Mouse (Mus musculus): Measurements from ENCODE around the gene Tmsb10. TPM values are rescaled to one million over a fixed set of nuclear protein-coding genes. Genes with fewer than 3 reads are reported as not detected.

Gene Tmsb10
- polyA plus RNA-seq, 1 experiment from 2014 or later: 5,654 TPM

- Histone ChIP-seq H3K36me3 (ENCODE audit: control insufficient read depth, insufficient read depth, low read length) (no peaks in the 10 kb centered on the region), H3K27ac (ENCODE audit: low read depth, low read length) (no peak overlapping the region), H3K9ac (replicated peaks; ENCODE audit: low read depth, low read length) (no peak overlapping the region), H3K4me2 (ENCODE audit: low read depth, low read length) (no peak overlapping the region), H3K4me3 (ENCODE audit: low read depth, low read length) (no peak overlapping the region), H3K9me3 (ENCODE audit: control insufficient read depth, low read length) (no peaks in the 10 kb centered on the region), H3K4me1 (ENCODE audit: control insufficient read depth, insufficient read depth, low read length) (no peaks in the 10 kb centered on the region), H3K27me3 (ENCODE audit: control insufficient read depth, insufficient read depth, low read length) (no peaks in the 10 kb centered on the region)
- 71% methylated on average over 6 of the region's 6 CpGs for WGBS
- no peak for ATAC-seq (ENCODE audit: low read depth)
These were observed 23.3 kb upstream of the Tmsb10 start for GRCm38 (mm10) chr6:72981851-72982250.

GRCm38 (mm10) chr6:72981124-72981651 is 22.6 kb upstream of the Tmsb10 start:
- H3K9me3 ChIP-seq (ENCODE audit: control insufficient read depth, low read length): no peaks in the 10 kb centered on the region
- H3K36me3 ChIP-seq (ENCODE audit: control insufficient read depth, insufficient read depth, low read length): no peaks in the 10 kb centered on the region
- 49% methylated on average over 9 of the region's 9 CpGs for WGBS
- H3K4me3 ChIP-seq (ENCODE audit: low read depth, low read length): no peak overlapping the region
- no peak overlapping the region for H3K9ac ChIP-seq (replicated peaks; ENCODE audit: low read depth, low read length)
- no peak overlapping the region for H3K4me2 ChIP-seq (ENCODE audit: low read depth, low read length)
- no peaks in the 10 kb centered on the region for H3K27me3 ChIP-seq (ENCODE audit: control insufficient read depth, insufficient read depth, low read length)
- no peak overlapping the region for H3K27ac ChIP-seq (ENCODE audit: low read depth, low read length)
- no peak for ATAC-seq (ENCODE audit: low read depth)
- no peaks in the 10 kb centered on the region for H3K4me1 ChIP-seq (ENCODE audit: control insufficient read depth, insufficient read depth, low read length)

GRCm38 (mm10) chr6:72976866-72977265 is 18.3 kb upstream of the Tmsb10 start:
- 92% methylated on average over 2 of the region's 2 CpGs for WGBS
- Histone ChIP-seq H3K36me3 (ENCODE audit: control insufficient read depth, insufficient read depth, low read length) (no peaks in the 10 kb centered on the region), H3K9ac (replicated peaks; ENCODE audit: low read depth, low read length) (no peak overlapping the region), H3K4me2 (ENCODE audit: low read depth, low read length) (no peak overlapping the region), H3K27ac (ENCODE audit: low read depth, low read length) (no peak overlapping the region), H3K4me1 (ENCODE audit: control insufficient read depth, insufficient read depth, low read length) (no peaks in the 10 kb centered on the region), H3K4me3 (ENCODE audit: low read depth, low read length) (no peak overlapping the region), H3K27me3 (ENCODE audit: control insufficient read depth, insufficient read depth, low read length) (no peaks in the 10 kb centered on the region), H3K9me3 (ENCODE audit: control insufficient read depth, low read length) (no peaks in the 10 kb centered on the region)
- no peak for ATAC-seq (ENCODE audit: low read depth)

- Histone ChIP-seq H3K27ac (ENCODE audit: low read depth, low read length) (no peak overlapping the region), H3K4me3 (ENCODE audit: low read depth, low read length) (no peak overlapping the region), H3K9ac (replicated peaks; ENCODE audit: low read depth, low read length) (no peak overlapping the region), H3K4me2 (ENCODE audit: low read depth, low read length) (no peak overlapping the region), H3K27me3 (ENCODE audit: control insufficient read depth, insufficient read depth, low read length) (no peaks in the 10 kb centered on the region), H3K4me1 (ENCODE audit: control insufficient read depth, insufficient read depth, low read length) (no peaks in the 10 kb centered on the region), H3K9me3 (ENCODE audit: control insufficient read depth, low read length) (no peaks in the 10 kb centered on the region), H3K36me3 (ENCODE audit: control insufficient read depth, insufficient read depth, low read length) (no peaks in the 10 kb centered on the region)
- whole genome bisulfite sequencing: 68% methylated on average over 3 of the region's 3 CpGs
- no peak for ATAC-seq (ENCODE audit: low read depth)
These were observed 12.5 kb upstream of the Tmsb10 start for GRCm38 (mm10) chr6:72971074-72971473.

GRCm38 (mm10) chr6:72969787-72970186 is 11.2 kb upstream of the Tmsb10 start:
- Histone ChIP-seq H3K4me2 (ENCODE audit: low read depth, low read length) (no peak overlapping the region), H3K27me3 (ENCODE audit: control insufficient read depth, insufficient read depth, low read length) (no peaks in the 10 kb centered on the region), H3K4me3 (ENCODE audit: low read depth, low read length) (no peak overlapping the region), H3K9ac (replicated peaks; ENCODE audit: low read depth, low read length) (no peak overlapping the region), H3K9me3 (ENCODE audit: control insufficient read depth, low read length) (no peaks in the 10 kb centered on the region), H3K36me3 (ENCODE audit: control insufficient read depth, insufficient read depth, low read length) (no peaks in the 10 kb centered on the region), H3K4me1 (ENCODE audit: control insufficient read depth, insufficient read depth, low read length) (no peaks in the 10 kb centered on the region), H3K27ac (ENCODE audit: low read depth, low read length) (no peak overlapping the region)
- ATAC-seq (ENCODE audit: low read depth): no peak
- WGBS: 49% methylated on average over 3 of the region's 3 CpGs

GRCm38 (mm10) chr6:72965199-72965598 is 6.7 kb upstream of the Tmsb10 start:
- no peak overlapping the region for H3K27ac ChIP-seq (ENCODE audit: low read depth, low read length)
- H3K4me3 ChIP-seq (ENCODE audit: low read depth, low read length): no peak overlapping the region
- H3K9ac ChIP-seq (replicated peaks; ENCODE audit: low read depth, low read length): no peak overlapping the region
- H3K4me2 ChIP-seq (ENCODE audit: low read depth, low read length): no peak overlapping the region
- H3K4me1 ChIP-seq (ENCODE audit: control insufficient read depth, insufficient read depth, low read length): no peaks in the 10 kb centered on the region
- H3K27me3 ChIP-seq (ENCODE audit: control insufficient read depth, insufficient read depth, low read length): no peaks in the 10 kb centered on the region
- ATAC-seq (ENCODE audit: low read depth): no peak
- 88% methylated on average over 6 of the region's 6 CpGs for WGBS
- H3K36me3 ChIP-seq (ENCODE audit: control insufficient read depth, insufficient read depth, low read length): no peaks in the 10 kb centered on the region
- H3K9me3 ChIP-seq (ENCODE audit: control insufficient read depth, low read length): no peaks in the 10 kb centered on the region

- Histone ChIP-seq H3K36me3 (ENCODE audit: control insufficient read depth, insufficient read depth, low read length) (no peaks in the 10 kb centered on the region), H3K9ac (replicated peaks; ENCODE audit: low read depth, low read length) (no peak overlapping the region), H3K4me2 (ENCODE audit: low read depth, low read length) (no peak overlapping the region), H3K27me3 (ENCODE audit: control insufficient read depth, insufficient read depth, low read length) (no peaks in the 10 kb centered on the region), H3K4me3 (ENCODE audit: low read depth, low read length) (no peak overlapping the region), H3K27ac (ENCODE audit: low read depth, low read length) (no peak overlapping the region), H3K4me1 (ENCODE audit: control insufficient read depth, insufficient read depth, low read length) (no peaks in the 10 kb centered on the region), H3K9me3 (ENCODE audit: control insufficient read depth, low read length) (no peaks in the 10 kb centered on the region)
- no peak for ATAC-seq (ENCODE audit: low read depth)
- WGBS: 49% methylated on average over 7 of the region's 7 CpGs
These were observed 3.8 kb upstream of the Tmsb10 start for GRCm38 (mm10) chr6:72962281-72962741.

GRCm38 (mm10) chr6:72961603-72962002 is 3.1 kb upstream of the Tmsb10 start:
- H3K4me3 ChIP-seq (ENCODE audit: low read depth, low read length): no peak overlapping the region
- no peaks in the 10 kb centered on the region for H3K9me3 ChIP-seq (ENCODE audit: control insufficient read depth, low read length)
- no peaks in the 10 kb centered on the region for H3K4me1 ChIP-seq (ENCODE audit: control insufficient read depth, insufficient read depth, low read length)
- ATAC-seq (ENCODE audit: low read depth): no peak
- no peak overlapping the region for H3K4me2 ChIP-seq (ENCODE audit: low read depth, low read length)
- no peaks in the 10 kb centered on the region for H3K36me3 ChIP-seq (ENCODE audit: control insufficient read depth, insufficient read depth, low read length)
- no peak overlapping the region for H3K9ac ChIP-seq (replicated peaks; ENCODE audit: low read depth, low read length)
- no peak overlapping the region for H3K27ac ChIP-seq (ENCODE audit: low read depth, low read length)
- H3K27me3 ChIP-seq (ENCODE audit: control insufficient read depth, insufficient read depth, low read length): no peaks in the 10 kb centered on the region
- WGBS: 73% methylated on average over 9 of the region's 9 CpGs

- peaks cover 6% of the 10 kb centered on the region for H3K4me1 ChIP-seq (ENCODE audit: control insufficient read depth, insufficient read depth, low read length)
- ATAC-seq (ENCODE audit: low read depth): no peak
- no peaks in the 10 kb centered on the region for H3K36me3 ChIP-seq (ENCODE audit: control insufficient read depth, insufficient read depth, low read length)
- no peaks in the 10 kb centered on the region for H3K27me3 ChIP-seq (ENCODE audit: control insufficient read depth, insufficient read depth, low read length)
- no peak overlapping the region for H3K27ac ChIP-seq (ENCODE audit: low read depth, low read length)
- H3K4me2 ChIP-seq (ENCODE audit: low read depth, low read length): no peak overlapping the region
- no peaks in the 10 kb centered on the region for H3K9me3 ChIP-seq (ENCODE audit: control insufficient read depth, low read length)
- no peak overlapping the region for H3K9ac ChIP-seq (replicated peaks; ENCODE audit: low read depth, low read length)
- H3K4me3 ChIP-seq (ENCODE audit: low read depth, low read length): no peak overlapping the region
- 75% methylated on average over 5 of the region's 5 CpGs for whole genome bisulfite sequencing
These were observed 2.1 kb upstream of the Tmsb10 start for GRCm38 (mm10) chr6:72960675-72961074.
